In genomic region chr12:72694901-72695463, GRCm38 (mm10) we compare ENCODE assay signal across 10 mouse cellular contexts. TPM values are rescaled to one million over a fixed set of nuclear protein-coding genes. Genes with fewer than 3 reads are reported as not detected.
DNase-seq lines count a peak whose midpoint lies in the region; ATAC-seq and TF ChIP-seq lines count a peak whose summit lies in the region.
"Had no signal": no experiment of that assay in that cellular context is flagged by ENCODE, and none has a peak within 500 bp of the region (broad histone marks: within the 10 kb centered on the region; RNA-seq: fewer than 3 reads in every experiment).

No protein-coding gene starts in this region.

- H3K4me3 ChIP-seq in lung, embryonic 14.5 days (ENCODE audit: low read depth, low read length): no peak overlapping the region
- H3K4me3 ChIP-seq in heart, embryonic 11.5 days (ENCODE audit: low read depth, low read length): no peak overlapping the region
- H3K4me3 ChIP-seq: embryonic facial prominence, embryonic 12.5 days had no signal

- peak overlapping the region; percentile 36; the same call in 1 of the 2 replicates for H3K4me2 ChIP-seq in lung, embryonic 14.5 days
- H3K4me2 ChIP-seq in heart, embryonic 11.5 days: peak overlapping the region; percentile 33
- H3K4me2 ChIP-seq: embryonic facial prominence, embryonic 12.5 days had no signal

- H3K9ac ChIP-seq in lung, embryonic 14.5 days: no peak overlapping the region
- no peak overlapping the region for H3K9ac ChIP-seq in heart, embryonic 11.5 days (ENCODE audit: low read depth, low read length)
- H3K9ac ChIP-seq: embryonic facial prominence, embryonic 12.5 days had no signal

- no peaks in the 10 kb centered on the region for H3K4me1 ChIP-seq in lung, embryonic 14.5 days (ENCODE audit: insufficient read depth)
- H3K4me1 ChIP-seq in heart, embryonic 11.5 days (ENCODE audit: control insufficient read depth, insufficient read depth, low read length): no peaks in the 10 kb centered on the region
- H3K4me1 ChIP-seq: embryonic facial prominence, embryonic 12.5 days had no signal

- no peaks in the 10 kb centered on the region for H3K9me3 ChIP-seq in lung, embryonic 14.5 days (ENCODE audit: low read depth, low read length)
- H3K9me3 ChIP-seq in heart, embryonic 11.5 days (replicated peaks; ENCODE audit: control insufficient read depth, low read length): no peaks in the 10 kb centered on the region
- H3K9me3 ChIP-seq: embryonic facial prominence, embryonic 12.5 days had no signal

- TF ChIP-seq CTCF in lung, embryonic 14.5 days (IDR thresholded peaks at IDR 0.05; ENCODE audit: low read depth): peak; percentile 55

- intact Hi-C loops in left cerebral cortex, postnatal 36 days (cut with DNase I): loop anchor here (5.0 to 10.0 kb wide), 2 partner anchors 43 to 230 kb away; no protein-coding TSS in a partner anchor

- H3K36me3 ChIP-seq in lung, embryonic 14.5 days (ENCODE audit: insufficient read depth): no peaks in the 10 kb centered on the region
- H3K36me3 ChIP-seq in heart, embryonic 11.5 days (ENCODE audit: control insufficient read depth, insufficient read depth, low read length): no peaks in the 10 kb centered on the region
- H3K36me3 ChIP-seq: embryonic facial prominence, embryonic 12.5 days had no signal

- WGBS in lung, embryonic 14.5 days: 15% methylated on average over 9 of the region's 9 CpGs
- WGBS in heart, embryonic 11.5 days (ENCODE audit: insufficient replicate concordance): 24% methylated on average over 9 of the region's 9 CpGs

- H3K27me3 ChIP-seq in lung, embryonic 14.5 days (ENCODE audit: insufficient read depth, low read length): no peaks in the 10 kb centered on the region
- no peaks in the 10 kb centered on the region for H3K27me3 ChIP-seq in heart, embryonic 11.5 days (ENCODE audit: control insufficient read depth, insufficient read depth, low read length)
- H3K27me3 ChIP-seq: embryonic facial prominence, embryonic 12.5 days had no signal

- DNase-seq in cerebellum, postnatal 25 days: peak; percentile 16 to 28
- no peak for DNase-seq in cerebellum, adult 9-10 months
- DNase-seq in lung, embryonic 14.5 days: peak; percentile 30
- no peak for DNase-seq in lung, adult 18-20 months
- peak; percentile 55 for DNase-seq in retina, postnatal 1 day
- DNase-seq in thymus, postnatal 10 days (ENCODE audit: low spot score in 2 of 2): no peak
- no peak for DNase-seq in left cerebral cortex, postnatal 36 days (ENCODE audit: low spot score in 2 of 2)
- DNase-seq: thymus, postnatal 14 days had no signal

- H3K27ac ChIP-seq in lung, embryonic 14.5 days (ENCODE audit: low read depth): no peak overlapping the region
- no peak overlapping the region for H3K27ac ChIP-seq in heart, embryonic 11.5 days (ENCODE audit: low read depth, low read length)
- H3K27ac ChIP-seq: embryonic facial prominence, embryonic 12.5 days had no signal

- peak; percentile 62; the same call in 1 of the 2 replicates for ATAC-seq in lung, embryonic 14.5 days (ENCODE audit: insufficient read depth)
- ATAC-seq in heart, embryonic 11.5 days (replicated peaks; ENCODE audit: insufficient number of reproducible peaks, low FRiP score, low TSS enrichment): no peak

RNA-seq across cellular contexts. Expression of gene Dhrs7, which starts 30.3 kb away (rescaled TPM):
- polyA plus RNA-seq in lung, embryonic 14.5 days (2014; fragmentation: Nextera tagmentation; extraction: Ambion mirVana): 20.9 and 29.9 TPM in 2 replicates
- 33.1 and 35.9 TPM in 2 replicates for polyA plus RNA-seq in heart, embryonic 11.5 days (2014; fragmentation: Nextera tagmentation; extraction: Ambion mirVana)
- 10 to 100 TPM; 34.2 to 45.4 TPM for total RNA-seq in left cerebral cortex, postnatal 36 days (2021)

RNA-seq across cellular contexts. Expression of gene Gm4756, which starts 45.5 kb away (rescaled TPM):
- polyA plus RNA-seq in lung, embryonic 14.5 days (2014; fragmentation: Nextera tagmentation; extraction: Ambion mirVana): not detected in 2 replicates
- not detected in 2 replicates for polyA plus RNA-seq in heart, embryonic 11.5 days (2014; fragmentation: Nextera tagmentation; extraction: Ambion mirVana)
- total RNA-seq in left cerebral cortex, postnatal 36 days (2021): not detected
- polyA plus RNA-seq: embryonic facial prominence, embryonic 12.5 days had no signal

Comparison
In these comparisons a context has a peak if more than half of its experiments do, and no peak if none do; other contexts are left out.
1. DNase-seq: peak in cerebellum, postnatal 25 days (2 of 2), lung, embryonic 14.5 days (single experiment) and retina, postnatal 1 day (single experiment); none in cerebellum, adult 9-10 months (single experiment), lung, adult 18-20 months (0 of 2), thymus, postnatal 10 days (0 of 2) and left cerebral cortex, postnatal 36 days (0 of 2).